Mouse (Mus musculus): ENCODE data around the gene Uck1. TPM values are rescaled to one million over a fixed set of nuclear protein-coding genes. Genes with fewer than 3 reads are reported as not detected.

The Uck1 gene
- polyA plus RNA-seq, 1 experiment = 64.9 TPM

- Histone ChIP-seq H3K27me3 (ENCODE audit: control insufficient read depth, insufficient read depth, low read length) (no peaks in the 10 kb centered on the region), H3K36me3 (ENCODE audit: control insufficient read depth, insufficient read depth, low read length) (peaks cover 92% of the 10 kb centered on the region), H3K4me1 (ENCODE audit: control insufficient read depth, insufficient read depth, insufficient read length, low read length) (no peaks in the 10 kb centered on the region), H3K27ac (ENCODE audit: insufficient read depth, low read depth, low read length) (no peak overlapping the region), H3K4me3 (ENCODE audit: low read depth, low read length) (no peak overlapping the region)
- WGBS = 94% methylated on average over 14 of the region's 14 CpGs
- TF ChIP-seq CTCF (IDR thresholded peaks at IDR 0.05; ENCODE audit: extremely low read depth, insufficient read length, insufficient replicate concordance, low read depth, low read length) (no peak), POLR2A (IDR thresholded peaks at IDR 0.05; ENCODE audit: low read depth, low read length) (no peak)
Observed at GRCm38 (mm10) chr2:32219501-32219900, 40.5 kb downstream of the Uck1 start.

GRCm38 (mm10) chr2:32218541-32219334 lies 41.2 kb downstream of the Uck1 start:
- Histone ChIP-seq H3K36me3 (ENCODE audit: control insufficient read depth, insufficient read depth, low read length) (peaks cover 92% of the 10 kb centered on the region), H3K4me3 (ENCODE audit: low read depth, low read length) (no peak overlapping the region), H3K4me1 (ENCODE audit: control insufficient read depth, insufficient read depth, insufficient read length, low read length) (no peaks in the 10 kb centered on the region), H3K27me3 (ENCODE audit: control insufficient read depth, insufficient read depth, low read length) (no peaks in the 10 kb centered on the region), H3K27ac (ENCODE audit: insufficient read depth, low read depth, low read length) (no peak overlapping the region)
- TF ChIP-seq POLR2A (IDR thresholded peaks at IDR 0.05; ENCODE audit: low read depth, low read length) (no peak), CTCF (IDR thresholded peaks at IDR 0.05; ENCODE audit: extremely low read depth, insufficient read length, insufficient replicate concordance, low read depth, low read length) (no peak)
- WGBS = 88% methylated on average over 11 of the region's 11 CpGs

DNA sequence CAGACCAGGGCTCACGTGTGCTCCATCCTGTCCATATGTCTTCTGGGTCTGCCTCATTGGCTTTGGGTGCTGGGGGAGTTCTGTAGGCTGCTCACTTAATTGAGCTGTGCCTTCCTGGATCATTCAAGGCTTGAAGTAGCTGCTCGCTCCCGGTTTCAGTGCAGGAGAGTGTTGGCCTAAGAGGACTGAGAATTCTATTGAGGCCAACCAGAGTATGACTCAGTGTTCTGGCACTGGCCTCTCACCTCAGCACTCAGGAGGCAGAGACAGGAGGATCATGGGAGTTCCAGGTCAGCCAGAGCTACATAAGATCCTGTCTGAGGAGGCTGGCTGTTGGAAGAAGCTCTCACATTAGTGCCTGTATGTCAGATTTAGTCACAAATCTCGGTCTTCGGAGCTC lies 41.8 kb downstream of the Uck1 start:
- no peak overlapping the region for H3K27ac ChIP-seq (ENCODE audit: insufficient read depth, low read depth, low read length)
- H3K4me3 ChIP-seq (ENCODE audit: low read depth, low read length) = no peak overlapping the region
- no peak for TF ChIP-seq POLR2A (IDR thresholded peaks at IDR 0.05; ENCODE audit: low read depth, low read length)
- no peak for TF ChIP-seq CTCF (IDR thresholded peaks at IDR 0.05; ENCODE audit: extremely low read depth, insufficient read length, insufficient replicate concordance, low read depth, low read length)
- 91% methylated on average over 5 of the region's 5 CpGs for WGBS
- H3K27me3 ChIP-seq (ENCODE audit: control insufficient read depth, insufficient read depth, low read length) = no peaks in the 10 kb centered on the region
- H3K4me1 ChIP-seq (ENCODE audit: control insufficient read depth, insufficient read depth, insufficient read length, low read length) = no peaks in the 10 kb centered on the region
- H3K36me3 ChIP-seq (ENCODE audit: control insufficient read depth, insufficient read depth, low read length) = peaks cover 92% of the 10 kb centered on the region

- H3K36me3 ChIP-seq (ENCODE audit: control insufficient read depth, insufficient read depth, low read length) = peaks cover 91% of the 10 kb centered on the region
Observed at GRCm38 (mm10) chr2:32217656-32218055, 42.3 kb downstream of the Uck1 start.

DNA sequence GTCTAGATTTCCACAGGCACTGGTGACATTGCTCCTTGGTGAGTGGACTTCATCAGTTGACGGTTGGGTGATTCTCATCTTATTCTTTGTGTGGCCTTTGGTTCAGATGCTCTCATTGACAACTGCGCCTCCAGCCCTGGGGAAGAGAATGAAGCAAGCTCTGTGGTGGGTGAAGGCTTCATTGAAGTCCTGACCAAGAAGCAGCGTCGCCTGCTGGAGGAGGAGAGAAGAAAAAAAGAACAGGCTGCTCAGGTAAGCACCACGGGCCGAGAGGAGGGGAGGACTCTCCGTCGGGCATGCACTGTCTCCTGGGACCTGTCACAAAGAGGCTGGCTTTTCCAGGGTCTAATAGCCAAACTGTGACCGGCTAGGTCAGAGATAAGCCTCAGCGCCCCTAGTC lies 43.5 kb downstream of the Uck1 start:
- WGBS = 89% methylated on average over 10 of the region's 10 CpGs
- H3K36me3 ChIP-seq (ENCODE audit: control insufficient read depth, insufficient read depth, low read length) = peaks cover 90% of the 10 kb centered on the region
- H3K27me3 ChIP-seq (ENCODE audit: control insufficient read depth, insufficient read depth, low read length) = no peaks in the 10 kb centered on the region
- H3K4me3 ChIP-seq (ENCODE audit: low read depth, low read length) = no peak overlapping the region
- H3K27ac ChIP-seq (ENCODE audit: insufficient read depth, low read depth, low read length) = no peak overlapping the region
- no peak for TF ChIP-seq POLR2A (IDR thresholded peaks at IDR 0.05; ENCODE audit: low read depth, low read length)
- TF ChIP-seq CTCF (IDR thresholded peaks at IDR 0.05; ENCODE audit: extremely low read depth, insufficient read length, insufficient replicate concordance, low read depth, low read length) = no peak
- H3K4me1 ChIP-seq (ENCODE audit: control insufficient read depth, insufficient read depth, insufficient read length, low read length) = no peaks in the 10 kb centered on the region

More at GRCm38 (mm10) chr2:32217656-32218055, 42.3 kb downstream of the Uck1 start:
- 87% methylated on average over 8 of the region's 8 CpGs for WGBS
- Histone ChIP-seq H3K27ac (ENCODE audit: insufficient read depth, low read depth, low read length) (no peak overlapping the region), H3K4me3 (ENCODE audit: low read depth, low read length) (no peak overlapping the region), H3K27me3 (ENCODE audit: control insufficient read depth, insufficient read depth, low read length) (no peaks in the 10 kb centered on the region), H3K4me1 (ENCODE audit: control insufficient read depth, insufficient read depth, insufficient read length, low read length) (no peaks in the 10 kb centered on the region)
- no peak for TF ChIP-seq POLR2A (IDR thresholded peaks at IDR 0.05; ENCODE audit: low read depth, low read length)
- no peak for TF ChIP-seq CTCF (IDR thresholded peaks at IDR 0.05; ENCODE audit: extremely low read depth, insufficient read length, insufficient replicate concordance, low read depth, low read length)

DNA sequence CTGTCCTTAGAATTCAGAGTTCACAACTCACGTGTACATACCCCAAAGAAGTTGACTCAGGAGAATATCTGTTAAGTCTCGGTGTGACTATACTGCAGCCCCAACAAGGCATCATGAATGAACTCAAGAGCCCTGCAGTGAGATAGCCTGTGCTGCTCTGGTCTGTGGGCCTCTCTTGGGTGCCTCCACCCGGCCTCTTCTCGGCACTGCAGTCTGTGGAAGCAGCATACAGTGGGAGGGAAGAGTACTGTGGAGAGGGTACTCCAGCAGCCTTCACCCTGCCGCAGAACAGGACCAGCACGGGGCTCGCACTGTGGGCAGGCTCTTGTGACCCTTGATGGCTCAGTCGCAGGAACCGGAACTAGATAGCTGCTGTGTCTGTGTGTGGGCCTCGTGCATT lies 44.4 kb downstream of the Uck1 start:
- Histone ChIP-seq H3K4me1 (ENCODE audit: control insufficient read depth, insufficient read depth, insufficient read length, low read length) (no peaks in the 10 kb centered on the region), H3K27me3 (ENCODE audit: control insufficient read depth, insufficient read depth, low read length) (no peaks in the 10 kb centered on the region), H3K27ac (ENCODE audit: insufficient read depth, low read depth, low read length) (no peak overlapping the region), H3K4me3 (ENCODE audit: low read depth, low read length) (no peak overlapping the region), H3K36me3 (ENCODE audit: control insufficient read depth, insufficient read depth, low read length) (peaks cover 83% of the 10 kb centered on the region)
- TF ChIP-seq CTCF (IDR thresholded peaks at IDR 0.05; ENCODE audit: extremely low read depth, insufficient read length, insufficient replicate concordance, low read depth, low read length) (no peak), POLR2A (IDR thresholded peaks at IDR 0.05; ENCODE audit: low read depth, low read length) (no peak)
- WGBS = 91% methylated on average over 10 of the region's 10 CpGs

DNA sequence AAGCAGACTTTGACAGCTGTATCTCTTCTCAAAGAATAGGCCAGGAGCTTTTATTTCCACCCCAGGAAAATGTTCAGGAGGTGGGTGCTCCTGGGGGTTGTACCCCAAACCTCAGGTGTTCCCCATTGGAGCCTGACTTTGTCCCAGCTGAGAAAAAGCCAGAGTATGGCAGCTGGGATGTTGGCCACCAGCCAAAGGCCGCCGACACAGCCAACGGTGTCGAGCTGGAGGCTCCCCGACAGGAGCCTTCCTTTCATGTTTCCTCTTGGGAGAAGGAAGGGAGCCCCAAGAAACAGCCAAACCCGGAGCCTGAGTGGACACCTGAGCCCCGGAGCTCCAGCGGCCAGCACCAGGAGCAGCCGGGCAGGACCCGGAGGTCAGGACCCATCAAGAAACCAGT lies 47.0 kb downstream of the Uck1 start:
- H3K4me1 ChIP-seq (ENCODE audit: control insufficient read depth, insufficient read depth, insufficient read length, low read length) = no peaks in the 10 kb centered on the region
- TF ChIP-seq CTCF (IDR thresholded peaks at IDR 0.05; ENCODE audit: extremely low read depth, insufficient read length, insufficient replicate concordance, low read depth, low read length) = no peak
- no peak for TF ChIP-seq POLR2A (IDR thresholded peaks at IDR 0.05; ENCODE audit: low read depth, low read length)
- H3K36me3 ChIP-seq (ENCODE audit: control insufficient read depth, insufficient read depth, low read length) = peaks cover 75% of the 10 kb centered on the region
- no peak overlapping the region for H3K27ac ChIP-seq (ENCODE audit: insufficient read depth, low read depth, low read length)
- no peaks in the 10 kb centered on the region for H3K27me3 ChIP-seq (ENCODE audit: control insufficient read depth, insufficient read depth, low read length)
- WGBS = 49% methylated on average over 10 of the region's 10 CpGs
- no peak overlapping the region for H3K4me3 ChIP-seq (ENCODE audit: low read depth, low read length)

Data from small intestine, adult 2 months (tissue).